Mouse (Mus musculus) hindbrain, embryonic 14.5 days (tissue): ENCODE results near the gene Gucy2g. TPM values are rescaled to one million over a fixed set of nuclear protein-coding genes. Genes with fewer than 3 reads are reported as not detected.

Experiments
- ATAC-seq: fragments of 200-750 bp; cut with Nextera tagmentation; 2 replicates; pipeline ENCODE4 v1.8.0; 2017; ENCODE audit warnings: moderate number of reproducible peaks, mild to moderate bottlenecking, moderate TSS enrichment, moderate library complexity; ENCODE audit not compliant: low FRiP score
- DNase-seq: peaks from one replicate; pipeline ENCODE4 v3.0.0-alpha.2; 2015; ENCODE audit warnings: low spot score
- H3K27ac ChIP-seq: fragments of 300-500 bp; sonication (generic); 2 replicates; pipeline ENCODE4 v1.5.1; 2014; ENCODE audit warnings: mild to moderate bottlenecking, moderate library complexity
- H3K27me3 ChIP-seq: fragments of 300-500 bp; sonication (generic); 2 replicates; pipeline ENCODE4 v1.6.1; 2014; ENCODE audit warnings: mild to moderate bottlenecking, low read length, mixed read lengths; ENCODE audit not compliant: control insufficient read depth, insufficient read depth
- H3K36me3 ChIP-seq: fragments of 300-500 bp; sonication (generic); replicated peaks from 2 replicates; pipeline ENCODE4 v1.6.1; 2014; ENCODE audit not compliant: control insufficient read depth, insufficient read depth
- H3K4me1 ChIP-seq: fragments of 300-500 bp; sonication (generic); replicated peaks from 2 replicates; pipeline ENCODE4 v1.6.1; 2014; ENCODE audit warnings: antibody characterized with exemption, low read length, mixed read lengths; ENCODE audit not compliant: control insufficient read depth, insufficient read depth
- H3K4me2 ChIP-seq: fragments of 300-500 bp; sonication (generic); replicated peaks from 2 replicates; pipeline ENCODE4 v1.6.1; 2014; ENCODE audit warnings: mild to moderate bottlenecking, moderate library complexity
- H3K4me3 ChIP-seq: fragments of 300-500 bp; sonication (generic); replicated peaks from 2 replicates; pipeline ENCODE4 v1.5.1; 2014; ENCODE audit warnings: mild to moderate bottlenecking, low read length
- H3K9ac ChIP-seq: fragments of 300-500 bp; sonication (generic); 2 replicates; pipeline ENCODE4 v1.6.1; 2014
- H3K9me3 ChIP-seq: fragments of 300-500 bp; sonication (generic); 2 replicates; pipeline ENCODE4 v1.6.1; 2016; ENCODE audit warnings: low read length; ENCODE audit not compliant: control insufficient read depth
- WGBS: fragments of 180-500 bp; shearing (Covaris S2); extraction: QIAGEN DNeasy Blood & Tissue Kit; methylation state at CpG from one replicate; pipeline ENCODE4 v1.1.7; 2014; 5-methylcytosine and 5-hydroxymethylcytosine counted together
- polyA plus RNA-seq: library from polyadenylated mRNA; unstranded; fragments of >200 nt; fragmentation: Nextera tagmentation; extraction: Ambion mirVana; gene quantifications from 2 replicates; pipeline ENCODE4 v1.2.1, GENCODE M21; 2014

The Gucy2g gene
- polyA plus RNA-seq, 1 experiment from 2014 or later, result 0.09 TPM

GRCm38 (mm10) chr19:55266786-55267185 lies 25.8 kb upstream of the Gucy2g start:
- no peak for DNase-seq
- ATAC-seq, result no peak

GRCm38 (mm10) chr19:55265269-55265668 lies 24.2 kb upstream of the Gucy2g start:
- Histone ChIP-seq H3K27me3 (no peaks in the 10 kb centered on the region), H3K9ac (no peak overlapping the region), H3K4me3 (no peak overlapping the region), H3K9me3 (no peaks in the 10 kb centered on the region), H3K4me2 (no peak overlapping the region), H3K36me3 (no peaks in the 10 kb centered on the region), H3K27ac (no peak overlapping the region), H3K4me1 (no peaks in the 10 kb centered on the region)
- DNase-seq (no peak), ATAC-seq (no peak)
- 91% methylated on average over 3 of the region's 3 CpGs for WGBS

More at GRCm38 (mm10) chr19:55266786-55267185, 25.8 kb upstream of the Gucy2g start:
- Histone ChIP-seq H3K4me1 (no peaks in the 10 kb centered on the region), H3K4me2 (no peak overlapping the region), H3K9me3 (no peaks in the 10 kb centered on the region), H3K27ac (no peak overlapping the region), H3K9ac (no peak overlapping the region), H3K4me3 (no peak overlapping the region), H3K36me3 (no peaks in the 10 kb centered on the region), H3K27me3 (no peaks in the 10 kb centered on the region)
- 93% methylated on average over 3 of the region's 3 CpGs for WGBS

DNA sequence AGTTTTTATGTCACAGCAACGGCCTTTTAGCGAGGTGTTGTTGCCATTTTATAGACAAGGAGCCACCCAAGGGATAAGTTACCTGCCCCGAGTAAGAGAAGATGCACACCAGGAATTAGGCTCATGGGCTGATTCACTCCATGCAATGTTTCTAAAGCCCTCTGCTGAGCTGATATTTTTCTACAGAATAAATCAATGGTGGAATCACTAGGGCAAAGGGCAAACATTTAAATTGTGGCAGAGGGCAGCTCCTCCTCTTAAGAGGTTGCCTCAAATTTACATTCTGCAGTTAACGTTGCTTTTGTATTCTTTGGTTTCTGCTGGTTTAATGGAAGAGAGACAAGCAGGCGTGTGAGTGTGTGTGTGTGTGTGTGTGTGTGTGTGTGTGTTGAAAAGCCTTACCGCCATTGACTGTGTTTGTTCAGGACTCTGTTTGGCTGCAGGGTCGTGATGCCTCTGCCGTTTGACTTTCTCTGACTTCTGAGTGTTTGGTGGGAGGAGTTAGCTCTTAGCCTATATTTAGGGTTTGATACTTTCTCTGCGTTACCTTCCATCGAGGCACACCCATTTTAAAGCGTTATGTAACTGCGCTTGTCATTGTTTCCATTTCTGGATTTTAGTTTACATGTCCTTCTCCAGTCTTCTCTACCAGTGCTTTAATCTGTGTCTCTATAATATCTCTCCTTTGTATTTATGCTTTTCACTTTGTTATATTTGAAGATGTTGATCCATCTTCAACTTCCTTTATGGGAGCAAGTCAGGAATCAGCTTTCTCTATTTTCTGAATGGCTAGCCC lies 19.6 kb upstream of the Gucy2g start:
- DNase-seq, result no peak
- H3K4me1 ChIP-seq, result no peaks in the 10 kb centered on the region
- no peak for ATAC-seq
- no peak overlapping the region for H3K4me2 ChIP-seq
- H3K4me3 ChIP-seq, result no peak overlapping the region
- H3K36me3 ChIP-seq, result no peaks in the 10 kb centered on the region
- no peak overlapping the region for H3K27ac ChIP-seq
- H3K27me3 ChIP-seq, result no peaks in the 10 kb centered on the region
- no peak overlapping the region for H3K9ac ChIP-seq
- 75% methylated on average over 12 of the region's 12 CpGs for WGBS
- H3K9me3 ChIP-seq, result no peaks in the 10 kb centered on the region

GRCm38 (mm10) chr19:55258514-55258913 lies 17.5 kb upstream of the Gucy2g start:
- Histone ChIP-seq H3K4me1 (peaks cover 11% of the 10 kb centered on the region), H3K4me3 (no peak overlapping the region), H3K36me3 (no peaks in the 10 kb centered on the region), H3K27ac (no peak overlapping the region), H3K9me3 (no peaks in the 10 kb centered on the region), H3K4me2 (no peak overlapping the region), H3K27me3 (no peaks in the 10 kb centered on the region), H3K9ac (no peak overlapping the region)
- DNase-seq, result no peak
- 88% methylated on average over 5 of the region's 5 CpGs for WGBS
- no peak for ATAC-seq

DNA sequence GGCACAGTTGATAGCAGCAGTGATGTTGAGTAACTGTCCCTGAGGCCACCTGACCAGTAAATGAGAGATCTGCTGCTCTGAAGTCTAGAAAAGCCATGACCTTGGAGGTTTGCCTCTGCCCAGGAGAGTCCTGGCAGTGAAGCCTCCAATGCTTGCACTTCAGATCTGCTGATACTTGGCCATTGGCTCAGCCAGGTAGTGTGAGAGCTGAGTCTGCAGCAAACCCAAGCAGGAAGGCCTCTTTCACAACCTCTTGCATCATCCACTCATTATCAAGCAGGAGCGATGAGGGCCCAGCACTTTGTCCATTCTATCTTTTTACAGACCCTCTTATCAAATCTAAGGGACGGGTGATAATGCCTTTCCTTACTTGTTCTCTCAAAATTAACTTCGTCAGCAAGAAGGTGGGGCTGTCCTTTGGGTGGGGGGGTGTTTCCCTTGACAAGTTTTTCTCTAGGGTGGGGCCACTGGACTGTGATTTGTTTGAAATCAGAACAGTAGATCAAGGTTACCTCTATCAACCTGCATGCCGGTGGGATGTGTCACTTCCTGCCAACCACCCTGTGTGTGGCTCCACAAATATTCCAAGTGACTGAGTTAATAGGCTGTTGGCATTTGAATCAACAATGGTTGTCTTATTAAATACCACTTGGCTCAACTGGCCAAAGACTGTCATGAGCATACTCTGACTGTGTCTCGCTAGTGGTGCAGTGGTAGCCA lies 16.8 kb upstream of the Gucy2g start:
- no peaks in the 10 kb centered on the region for H3K27me3 ChIP-seq
- DNase-seq (no peak), ATAC-seq (no peak)
- H3K9me3 ChIP-seq, result no peaks in the 10 kb centered on the region
- 95% methylated on average over 5 of the region's 5 CpGs for WGBS
- no peaks in the 10 kb centered on the region for H3K36me3 ChIP-seq
- no peak overlapping the region for H3K4me2 ChIP-seq
- no peak overlapping the region for H3K9ac ChIP-seq
- peaks cover 11% of the 10 kb centered on the region for H3K4me1 ChIP-seq
- no peak overlapping the region for H3K4me3 ChIP-seq
- H3K27ac ChIP-seq, result no peak overlapping the region

GRCm38 (mm10) chr19:55256156-55256555 lies 15.1 kb upstream of the Gucy2g start:
- Histone ChIP-seq H3K9me3 (no peaks in the 10 kb centered on the region), H3K27ac (no peak overlapping the region), H3K4me1 (peaks cover 11% of the 10 kb centered on the region), H3K4me2 (no peak overlapping the region), H3K4me3 (no peak overlapping the region), H3K27me3 (no peaks in the 10 kb centered on the region), H3K36me3 (no peaks in the 10 kb centered on the region), H3K9ac (no peak overlapping the region)
- ATAC-seq (no peak), DNase-seq (no peak)
- WGBS, result 79% methylated on average over 9 of the region's 9 CpGs

DNA sequence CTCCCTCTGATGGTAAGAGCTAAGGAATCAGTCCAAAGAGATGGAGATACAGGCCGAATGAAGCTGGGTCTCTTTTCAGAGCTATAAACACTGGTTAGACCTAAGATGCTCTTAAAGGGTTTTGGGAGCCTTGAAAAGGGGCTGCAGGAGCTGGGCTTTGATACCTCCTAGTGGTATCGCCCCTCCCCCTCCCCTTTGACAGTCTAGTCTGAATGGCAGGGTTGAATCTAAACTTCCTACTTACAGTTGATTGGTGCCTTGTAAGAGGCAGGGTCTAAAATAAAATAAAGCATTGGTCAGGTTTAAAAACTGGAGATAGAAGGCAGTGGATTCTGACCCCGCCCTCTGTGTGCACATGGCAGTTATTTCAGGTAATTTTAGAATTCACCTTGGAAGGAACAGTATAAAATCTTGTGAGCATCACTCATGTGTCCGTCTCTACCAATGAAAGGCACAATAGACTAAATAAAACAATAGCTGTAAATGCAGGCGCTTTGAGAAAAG lies 13.5 kb upstream of the Gucy2g start:
- no peaks in the 10 kb centered on the region for H3K27me3 ChIP-seq
- 11% methylated on average over 5 of the region's 5 CpGs for WGBS
- H3K4me1 ChIP-seq, result peaks cover 11% of the 10 kb centered on the region
- H3K9me3 ChIP-seq, result no peaks in the 10 kb centered on the region
- H3K9ac ChIP-seq, result peak overlapping the region; percentile 70
- peak overlapping the region; percentile 44; the same call in 1 of the 2 replicates for H3K27ac ChIP-seq
- DNase-seq (peak; percentile 42), ATAC-seq (peak; percentile 69; the same call in 1 of the 2 replicates)
- H3K4me2 ChIP-seq, result peak overlapping the region; percentile 87
- no peaks in the 10 kb centered on the region for H3K36me3 ChIP-seq
- peak overlapping the region; percentile 48 for H3K4me3 ChIP-seq

GRCm38 (mm10) chr19:55253570-55254441 lies 12.8 kb upstream of the Gucy2g start:
- ATAC-seq (peak; percentile 62; the same call in 1 of the 2 replicates), DNase-seq (peak; percentile 45)
- Histone ChIP-seq H3K27me3 (no peaks in the 10 kb centered on the region), H3K9ac (peak overlapping the region; percentile 70), H3K4me2 (peak overlapping the region; percentile 87), H3K4me1 (peaks cover 11% of the 10 kb centered on the region), H3K9me3 (no peaks in the 10 kb centered on the region), H3K27ac (peak overlapping the region; percentile 44; the same call in 1 of the 2 replicates), H3K36me3 (no peaks in the 10 kb centered on the region), H3K4me3 (peak overlapping the region; percentile 48)
- WGBS, result under 1% methylated on average over 32 of the region's 32 CpGs
